Mouse (Mus musculus): Measurements from ENCODE around the gene Chst13.
A peak's percentile ranks its signal among the peaks of the same experiment; 100 is the strongest.

The Chst13 gene

GRCm38 (mm10) chr6:90319475-90320191 is 5.4 kb downstream of the Chst13 start:
- DNase-seq, result no peak

- DNase-seq, result no peak
These were observed 6.0 kb downstream of the Chst13 start for GRCm38 (mm10) chr6:90319019-90319418.

GRCm38 (mm10) chr6:90317510-90318258 is 7.3 kb downstream of the Chst13 start:
- DNase-seq, result no peak

GRCm38 (mm10) chr6:90315961-90316360 is 9.0 kb downstream of the Chst13 start:
- DNase-seq, result no peak

- no peak for DNase-seq
These were observed 15.9 kb downstream of the Chst13 start for GRCm38 (mm10) chr6:90308839-90309778.

- DNase-seq, result no peak
These were observed 18.5 kb downstream of the Chst13 start for GRCm38 (mm10) chr6:90306315-90306975.

GRCm38 (mm10) chr6:90300919-90301318 is 24.1 kb downstream of the Chst13 start, which contains the start of gene BC048671:
BC048671 (plus strand) TSS chr6:90301219.
- no peak for DNase-seq

- peak; percentile 41 for DNase-seq
These were observed 36.7 kb downstream of the Chst13 start for GRCm38 (mm10) chr6:90288265-90288664.

Data from kidney, adult 18-20 months (tissue).